Mouse (Mus musculus): ENCODE measurements around the gene Vps41. TPM values are rescaled to one million over a fixed set of nuclear protein-coding genes. Genes with fewer than 3 reads are reported as not detected.

Gene Vps41
- 35.0 TPM for polyA plus RNA-seq (2014; fragmentation: Illumina TruSeq; extraction: RNeasy Lipid Tissue Mini Kit (QIAGEN cat#74804); ENCODE audit: low read depth, low replicate concordance)

DNA sequence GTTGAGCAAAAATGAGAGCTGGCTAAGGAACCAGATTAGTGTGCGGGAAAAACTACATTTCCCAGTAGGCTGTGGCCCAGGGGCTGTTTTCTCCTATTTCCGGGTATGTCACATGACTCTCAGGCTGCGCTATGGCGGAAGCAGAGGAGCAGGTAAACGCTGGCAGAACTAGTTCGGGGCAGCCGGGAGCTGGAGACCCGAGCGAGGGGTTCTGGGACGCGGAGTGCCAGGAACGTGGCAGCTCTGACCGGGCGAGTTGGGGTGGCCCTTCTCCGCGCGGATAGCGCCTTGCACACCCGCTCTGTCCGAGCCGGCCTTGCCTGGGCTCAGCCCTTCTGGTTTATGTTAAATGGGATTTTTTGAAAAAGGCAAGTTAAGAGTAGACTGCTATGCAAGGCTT is at the start of gene Vps41:
Vps41 (plus strand) TSS at position 102 of the 400 bp plus-strand sequence.

Other genes starting within 250 kb of the Vps41 start
- 0.97 TPM for gene Amph, start 230.9 kb downstream of the Vps41 start, polyA plus RNA-seq (2014; fragmentation: Illumina TruSeq; extraction: RNeasy Lipid Tissue Mini Kit (QIAGEN cat#74804); ENCODE audit: low read depth, low replicate concordance)

Measured in heart, adult 10 weeks (tissue).